Mouse (Mus musculus) brain, embryonic 18.5 days (tissue): ENCODE measurements around the gene Ptger2.

ENCODE experiments used
- DNase-seq: peaks from one replicate; pipeline ENCODE4 v3.0.0-alpha.2; 2012; ENCODE audit warnings: low read depth, low spot score

Gene Ptger2

DNA sequence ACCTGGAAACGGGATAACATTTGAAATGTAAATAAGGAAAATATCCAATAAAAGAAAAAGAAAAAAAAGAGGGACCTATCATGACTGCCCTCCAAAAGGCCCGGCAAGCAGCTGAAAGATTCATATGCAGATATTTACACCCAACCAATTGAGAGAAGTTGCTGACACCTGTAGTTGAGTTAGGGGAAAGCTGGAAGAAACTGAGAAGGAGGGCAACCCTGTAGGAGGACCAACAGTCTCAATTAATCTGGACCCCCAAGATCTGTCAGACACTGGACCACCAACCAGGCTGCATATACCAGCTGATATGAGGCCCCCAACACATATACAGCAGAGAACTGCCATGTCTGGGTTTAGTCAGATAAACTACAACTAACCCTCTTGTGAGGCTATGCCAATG, 60.1 kb downstream of the Ptger2 start:
- DNase-seq = no peak

GRCm38 (mm10) chr14:45049689-45050418, 61.9 kb downstream of the Ptger2 start:
- no peak for DNase-seq

DNA sequence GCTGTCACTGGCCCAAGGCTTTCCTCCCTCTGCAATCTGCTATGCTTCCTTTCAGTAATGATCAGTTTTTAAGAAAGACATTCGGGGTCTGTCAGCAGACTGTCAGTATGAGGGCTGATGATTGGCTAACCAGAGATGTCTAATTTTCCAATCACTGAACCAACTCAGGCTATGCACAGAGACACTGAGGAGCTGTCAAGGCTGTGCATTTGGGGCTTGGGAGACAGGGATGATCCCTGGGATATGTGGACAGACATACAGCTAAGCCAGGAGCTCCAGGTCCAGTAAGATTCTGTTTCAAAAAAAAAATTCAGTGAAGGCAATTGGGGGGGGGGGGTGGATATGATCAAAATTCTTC, 62.4 kb downstream of the Ptger2 start:
- no peak for DNase-seq

GRCm38 (mm10) chr14:45051116-45051515, 63.1 kb downstream of the Ptger2 start:
- no peak for DNase-seq
